Mouse (Mus musculus) lung, embryonic 14.5 days (tissue): ENCODE results near the gene Slc25a30. TPM values are rescaled to one million over a fixed set of nuclear protein-coding genes. Genes with fewer than 3 reads are reported as not detected.

Experiments used
- ATAC-seq: fragments of 200-750 bp; cut with Nextera tagmentation; 2 replicates; pipeline ENCODE4 v1.8.0; 2017; ENCODE audit warnings: mild to moderate bottlenecking, moderate TSS enrichment, moderate library complexity; ENCODE audit not compliant: insufficient read depth
- DNase-seq: peaks from one replicate; pipeline ENCODE4 v3.0.0-alpha.2; 2015
- H3K27ac ChIP-seq: fragments of 300-500 bp; sonication (generic); 2 replicates; pipeline ENCODE4 v1.5.1; 2014; ENCODE audit warnings: low read depth, mild to moderate bottlenecking, moderate library complexity
- H3K27me3 ChIP-seq: fragments of 300-500 bp; sonication (generic); 2 replicates; pipeline ENCODE4 v1.6.1; 2014; ENCODE audit warnings: low read length, control low read depth; ENCODE audit not compliant: insufficient read depth
- H3K36me3 ChIP-seq: fragments of 300-500 bp; sonication (generic); 2 replicates; pipeline ENCODE4 v1.6.1; 2014; ENCODE audit warnings: control low read depth; ENCODE audit not compliant: insufficient read depth
- H3K4me1 ChIP-seq: fragments of 300-500 bp; sonication (generic); 2 replicates; pipeline ENCODE4 v1.6.1; 2014; ENCODE audit warnings: antibody characterized with exemption, control low read depth; ENCODE audit not compliant: insufficient read depth
- H3K4me2 ChIP-seq: fragments of 300-500 bp; sonication (generic); 2 replicates; pipeline ENCODE4 v1.6.1; 2014; ENCODE audit warnings: mild to moderate bottlenecking
- H3K4me3 ChIP-seq: fragments of 300-500 bp; sonication (generic); 2 replicates; pipeline ENCODE4 v1.5.1; 2014; ENCODE audit warnings: low read depth, low read length
- H3K9ac ChIP-seq: fragments of 300-500 bp; sonication (generic); 2 replicates; pipeline ENCODE4 v1.6.1; 2014
- H3K9me3 ChIP-seq: fragments of 300-500 bp; sonication (generic); 2 replicates; pipeline ENCODE4 v1.6.1; 2016; ENCODE audit warnings: low read depth, low read length, control low read depth
- CTCF ChIP-seq: IDR thresholded peaks from 2 replicates; pipeline ENCODE4 v1.5.1; 2016; ENCODE audit warnings: antibody characterized with exemption, low read depth
- WGBS: fragments of 180-500 bp; shearing (Covaris S2); extraction: QIAGEN DNeasy Blood & Tissue Kit; methylation state at CpG from one replicate; pipeline ENCODE4 v1.1.7; 2014; 5-methylcytosine and 5-hydroxymethylcytosine counted together
- polyA plus RNA-seq: library from polyadenylated mRNA; unstranded; fragments of >200 nt; fragmentation: Nextera tagmentation; extraction: Ambion mirVana; gene quantifications from 2 replicates; pipeline ENCODE4 v1.2.1, GENCODE M21; 2014

Slc25a30 gene
- polyA plus RNA-seq, 1 experiment from 2014 or later, result 4.1 TPM

- TF ChIP-seq CTCF, result no peak
- Histone ChIP-seq H3K9me3 (no peaks in the 10 kb centered on the region), H3K36me3 (no peaks in the 10 kb centered on the region), H3K9ac (no peak overlapping the region), H3K4me2 (no peak overlapping the region), H3K27me3 (no peaks in the 10 kb centered on the region), H3K27ac (no peak overlapping the region), H3K4me3 (no peak overlapping the region), H3K4me1 (no peaks in the 10 kb centered on the region)
- ATAC-seq (no peak), DNase-seq (no peak)
- WGBS, result 70% methylated on average over 2 of the region's 2 CpGs
Measured at GRCm38 (mm10) chr14:75818528-75818927, 31.7 kb upstream of the Slc25a30 start.

GRCm38 (mm10) chr14:75809931-75810330, 23.1 kb upstream of the Slc25a30 start:
- ATAC-seq (no peak), DNase-seq (no peak)
- no peaks in the 10 kb centered on the region for H3K27me3 ChIP-seq
- H3K4me3 ChIP-seq, result no peak overlapping the region
- H3K4me1 ChIP-seq, result no peaks in the 10 kb centered on the region
- no peak overlapping the region for H3K9ac ChIP-seq
- TF ChIP-seq CTCF, result no peak
- no peaks in the 10 kb centered on the region for H3K36me3 ChIP-seq
- H3K27ac ChIP-seq, result no peak overlapping the region
- 76% methylated on average over 6 of the region's 6 CpGs for WGBS
- no peak overlapping the region for H3K4me2 ChIP-seq
- no peaks in the 10 kb centered on the region for H3K9me3 ChIP-seq

GRCm38 (mm10) chr14:75807800-75808199, 21.0 kb upstream of the Slc25a30 start:
- Histone ChIP-seq H3K27ac (no peak overlapping the region), H3K9ac (no peak overlapping the region), H3K27me3 (no peaks in the 10 kb centered on the region), H3K4me2 (no peak overlapping the region), H3K4me1 (no peaks in the 10 kb centered on the region), H3K9me3 (no peaks in the 10 kb centered on the region), H3K4me3 (no peak overlapping the region), H3K36me3 (no peaks in the 10 kb centered on the region)
- no peak for TF ChIP-seq CTCF
- no peak for ATAC-seq
- no peak for DNase-seq
- WGBS, result 65% methylated on average over 8 of the region's 8 CpGs

GRCm38 (mm10) chr14:75797769-75798386, 11.0 kb upstream of the Slc25a30 start:
- no peak for DNase-seq
- no peaks in the 10 kb centered on the region for H3K9me3 ChIP-seq
- H3K4me3 ChIP-seq, result no peak overlapping the region
- no peak overlapping the region for H3K9ac ChIP-seq
- H3K36me3 ChIP-seq, result no peaks in the 10 kb centered on the region
- no peak overlapping the region for H3K27ac ChIP-seq
- no peak for ATAC-seq
- no peak overlapping the region for H3K4me2 ChIP-seq
- 20% methylated on average over 5 of the region's 5 CpGs for WGBS
- no peaks in the 10 kb centered on the region for H3K4me1 ChIP-seq
- H3K27me3 ChIP-seq, result no peaks in the 10 kb centered on the region
- no peak for TF ChIP-seq CTCF

- no peaks in the 10 kb centered on the region for H3K27me3 ChIP-seq
- no peak overlapping the region for H3K27ac ChIP-seq
- ATAC-seq, result no peak
- H3K4me1 ChIP-seq, result no peaks in the 10 kb centered on the region
- H3K9ac ChIP-seq, result no peak overlapping the region
- no peak overlapping the region for H3K4me2 ChIP-seq
- H3K9me3 ChIP-seq, result no peaks in the 10 kb centered on the region
- no peaks in the 10 kb centered on the region for H3K36me3 ChIP-seq
- no peak overlapping the region for H3K4me3 ChIP-seq
- TF ChIP-seq CTCF, result no peak
- WGBS, result 83% methylated on average over 4 of the region's 4 CpGs
- DNase-seq, result no peak
Measured at GRCm38 (mm10) chr14:75795918-75796317, 9.1 kb upstream of the Slc25a30 start.

- no peak overlapping the region for H3K4me2 ChIP-seq
- no peak for ATAC-seq
- H3K27me3 ChIP-seq, result no peaks in the 10 kb centered on the region
- H3K36me3 ChIP-seq, result no peaks in the 10 kb centered on the region
- no peak overlapping the region for H3K27ac ChIP-seq
- no peak overlapping the region for H3K4me3 ChIP-seq
- H3K4me1 ChIP-seq, result no peaks in the 10 kb centered on the region
- no peak overlapping the region for H3K9ac ChIP-seq
- H3K9me3 ChIP-seq, result no peaks in the 10 kb centered on the region
- no peak for TF ChIP-seq CTCF
- WGBS, result 73% methylated on average over 5 of the region's 5 CpGs
- no peak for DNase-seq
Measured at GRCm38 (mm10) chr14:75794726-75795125, 7.9 kb upstream of the Slc25a30 start.

GRCm38 (mm10) chr14:75794324-75794723, 7.5 kb upstream of the Slc25a30 start:
- TF ChIP-seq CTCF, result no peak
- Histone ChIP-seq H3K27me3 (no peaks in the 10 kb centered on the region), H3K4me3 (no peak overlapping the region), H3K9me3 (no peaks in the 10 kb centered on the region), H3K9ac (no peak overlapping the region), H3K4me1 (no peaks in the 10 kb centered on the region), H3K27ac (no peak overlapping the region), H3K4me2 (no peak overlapping the region), H3K36me3 (no peaks in the 10 kb centered on the region)
- DNase-seq, result peak; percentile 8
- 56% methylated on average over 6 of the region's 6 CpGs for WGBS
- ATAC-seq, result no peak
